In the genomic region with DNA sequence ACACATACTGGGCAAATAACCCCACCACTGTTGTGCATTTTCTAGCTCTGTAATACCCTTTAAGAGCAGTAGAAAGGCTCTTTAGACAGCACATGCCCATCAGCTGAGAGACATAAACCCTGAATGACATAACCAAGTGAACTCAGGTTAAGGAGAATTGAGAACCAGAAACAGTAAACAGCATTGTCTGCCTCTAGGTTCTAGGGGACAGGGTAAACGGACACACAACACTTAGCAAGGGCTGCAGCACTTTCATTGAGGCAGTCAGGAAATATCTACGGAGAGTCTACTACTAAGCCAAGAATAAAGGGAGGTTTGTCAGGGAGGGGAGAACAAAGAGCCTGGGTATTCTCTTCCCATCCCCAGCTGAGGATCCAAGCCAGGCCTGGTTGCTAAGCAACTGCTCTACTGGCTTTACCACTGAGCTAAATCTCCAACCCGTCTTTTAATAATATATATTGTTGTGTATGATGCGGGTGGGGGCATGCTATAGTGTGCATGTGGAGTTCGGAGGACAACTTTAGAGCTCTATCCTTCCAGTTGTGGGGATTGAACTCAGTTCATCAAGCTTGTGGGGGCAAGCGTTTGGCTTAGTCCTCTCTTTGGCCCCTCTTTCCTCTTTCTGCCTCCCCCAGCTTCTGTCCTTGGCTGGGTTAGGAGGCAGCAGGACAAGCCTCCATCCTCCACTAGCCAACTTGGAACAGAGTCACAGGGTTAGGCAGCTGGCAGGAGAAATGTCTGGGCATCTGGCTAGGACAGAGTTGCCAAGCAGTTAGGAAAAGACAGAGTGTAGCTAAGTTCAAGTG, we compare ENCODE assay signal across 10 mouse cellular contexts. TPM values are rescaled to one million over a fixed set of nuclear protein-coding genes. Genes with fewer than 3 reads are reported as not detected.
DNase-seq lines count a peak whose midpoint lies in the region; ATAC-seq lines count a peak whose summit lies in the region.
"Had no signal": no experiment of that assay in that cellular context is flagged by ENCODE, and none has a peak within 500 bp of the region (broad histone marks: within the 10 kb centered on the region; RNA-seq: fewer than 3 reads in every experiment).

No protein-coding gene starts in this region.

- H3K4me1 ChIP-seq in heart, embryonic 11.5 days (ENCODE audit: control insufficient read depth, insufficient read depth, low read length): no peaks in the 10 kb centered on the region
- H3K4me1 ChIP-seq in neural tube, embryonic 14.5 days (ENCODE audit: control insufficient read depth, insufficient read depth, low read length): no peaks in the 10 kb centered on the region
- H3K4me1 ChIP-seq in kidney, embryonic 14.5 days (ENCODE audit: control insufficient read depth, insufficient read depth, low read length): no peaks in the 10 kb centered on the region

- H3K4me2 ChIP-seq in heart, embryonic 11.5 days: no peak overlapping the region
- H3K4me2 ChIP-seq in neural tube, embryonic 14.5 days (ENCODE audit: low read depth, low read length): no peak overlapping the region
- H3K4me2 ChIP-seq in kidney, embryonic 14.5 days (replicated peaks; ENCODE audit: low read depth, low read length): no peak overlapping the region

- H3K9ac ChIP-seq in heart, embryonic 11.5 days (ENCODE audit: low read depth, low read length): no peak overlapping the region
- H3K9ac ChIP-seq in neural tube, embryonic 14.5 days (replicated peaks; ENCODE audit: low read depth, low read length): no peak overlapping the region
- no peak overlapping the region for H3K9ac ChIP-seq in kidney, embryonic 14.5 days (ENCODE audit: low read depth, low read length)

- H3K27me3 ChIP-seq in heart, embryonic 11.5 days (ENCODE audit: control insufficient read depth, insufficient read depth, low read length): no peaks in the 10 kb centered on the region
- no peaks in the 10 kb centered on the region for H3K27me3 ChIP-seq in neural tube, embryonic 14.5 days (ENCODE audit: control insufficient read depth, insufficient read depth, low read length)
- H3K27me3 ChIP-seq in kidney, embryonic 14.5 days (ENCODE audit: control insufficient read depth, insufficient read depth, low read length): no peaks in the 10 kb centered on the region

- no peak for ATAC-seq in heart, embryonic 11.5 days (replicated peaks; ENCODE audit: insufficient number of reproducible peaks, low FRiP score, low TSS enrichment)
- peak; percentile 74; the same call in 1 of the 2 replicates for ATAC-seq in neural tube, embryonic 14.5 days (ENCODE audit: low read depth)
- no peak for ATAC-seq in kidney, embryonic 14.5 days (ENCODE audit: low FRiP score, low TSS enrichment)

- WGBS in heart, embryonic 11.5 days (ENCODE audit: insufficient replicate concordance): 65% methylated on average over 6 of the region's 6 CpGs
- WGBS in neural tube, embryonic 14.5 days: 35% methylated on average over 6 of the region's 6 CpGs
- WGBS in kidney, embryonic 14.5 days: 73% methylated on average over 6 of the region's 6 CpGs

- DNase-seq in heart, adult 18-20 months: peak; percentile 62 to 83
- DNase-seq in frontal cortex, postnatal 36 days (ENCODE audit: low spot score in 2 of 2): peak; percentile 32 to 40
- peak; percentile 62 for DNase-seq in layer of hippocampus, adult 11-12 months (ENCODE audit: low spot score)
- no peak for DNase-seq in lung, postnatal 25 days (ENCODE audit: low spot score)
- DNase-seq in lung, adult 18-20 months: no peak

- no peaks in the 10 kb centered on the region for H3K9me3 ChIP-seq in heart, embryonic 11.5 days (replicated peaks; ENCODE audit: control insufficient read depth, low read length)
- H3K9me3 ChIP-seq in neural tube, embryonic 14.5 days (ENCODE audit: control insufficient read depth, low read length): no peaks in the 10 kb centered on the region
- H3K9me3 ChIP-seq in kidney, embryonic 14.5 days (ENCODE audit: control insufficient read depth, low read length): no peaks in the 10 kb centered on the region

- H3K36me3 ChIP-seq in heart, embryonic 11.5 days (ENCODE audit: control insufficient read depth, insufficient read depth, low read length): no peaks in the 10 kb centered on the region
- no peaks in the 10 kb centered on the region for H3K36me3 ChIP-seq in neural tube, embryonic 14.5 days (ENCODE audit: control insufficient read depth, insufficient read depth, low read length)
- no peaks in the 10 kb centered on the region for H3K36me3 ChIP-seq in kidney, embryonic 14.5 days (ENCODE audit: control insufficient read depth, insufficient read depth, low read length)

- no peak overlapping the region for H3K4me3 ChIP-seq in heart, embryonic 11.5 days (ENCODE audit: low read depth, low read length)
- no peak overlapping the region for H3K4me3 ChIP-seq in neural tube, embryonic 14.5 days (ENCODE audit: low read depth, low read length)
- H3K4me3 ChIP-seq in kidney, embryonic 14.5 days (ENCODE audit: low read length): no peak overlapping the region

- H3K27ac ChIP-seq in heart, embryonic 11.5 days (ENCODE audit: low read depth, low read length): no peak overlapping the region
- no peak overlapping the region for H3K27ac ChIP-seq in neural tube, embryonic 14.5 days (ENCODE audit: low read depth, low read length)
- no peak overlapping the region for H3K27ac ChIP-seq in kidney, embryonic 14.5 days (ENCODE audit: low read depth, low read length)

RNA-seq across cellular contexts. Expression of gene Hilpda, which starts 8.4 kb away (rescaled TPM):
- 1 to 10 TPM; 4.6 to 5.9 TPM for total RNA-seq in heart, adult 18-20 months (2021)
- 23.4 and 27.4 TPM in 2 replicates for polyA plus RNA-seq in heart, embryonic 11.5 days (2014; fragmentation: Nextera tagmentation; extraction: Ambion mirVana)
- polyA plus RNA-seq in neural tube, embryonic 14.5 days (2014; fragmentation: Nextera tagmentation; extraction: Ambion mirVana): 27.9 and 30.3 TPM in 2 replicates
- polyA plus RNA-seq in kidney, embryonic 14.5 days (2014; fragmentation: Nextera tagmentation; extraction: Ambion mirVana): 32.1 and 43.2 TPM in 2 replicates

RNA-seq across cellular contexts. Expression of gene Fam71f2, which starts 15.5 kb away (rescaled TPM):
- total RNA-seq in heart, adult 18-20 months (2021): not detected
- 0.53 TPM in 1 of 2 replicates, not detected in the other for polyA plus RNA-seq in heart, embryonic 11.5 days (2014; fragmentation: Nextera tagmentation; extraction: Ambion mirVana)
- polyA plus RNA-seq in neural tube, embryonic 14.5 days (2014; fragmentation: Nextera tagmentation; extraction: Ambion mirVana): 0.44 and 0.64 TPM in 2 replicates
- polyA plus RNA-seq in kidney, embryonic 14.5 days (2014; fragmentation: Nextera tagmentation; extraction: Ambion mirVana): 0.27 TPM in 1 of 2 replicates, not detected in the other
- total RNA-seq: MEL had no signal

RNA-seq across cellular contexts. Expression of gene Impdh1, which starts 47.7 kb away (rescaled TPM):
- total RNA-seq in heart, adult 18-20 months (2021): 10 to 100 TPM; 18.8 to 19.6 TPM
- polyA plus RNA-seq in heart, embryonic 11.5 days (2014; fragmentation: Nextera tagmentation; extraction: Ambion mirVana): 34.3 and 40.4 TPM in 2 replicates
- 77.6 and 83.7 TPM in 2 replicates for polyA plus RNA-seq in neural tube, embryonic 14.5 days (2014; fragmentation: Nextera tagmentation; extraction: Ambion mirVana)
- polyA plus RNA-seq in kidney, embryonic 14.5 days (2014; fragmentation: Nextera tagmentation; extraction: Ambion mirVana): 26.3 and 41.7 TPM in 2 replicates

RNA-seq across cellular contexts. Expression of gene Fam71f1, which starts 55.1 kb away (rescaled TPM):
- not detected for total RNA-seq in heart, adult 18-20 months (2021)
- 0.10 and 0.21 TPM in 2 replicates for polyA plus RNA-seq in heart, embryonic 11.5 days (2014; fragmentation: Nextera tagmentation; extraction: Ambion mirVana)
- polyA plus RNA-seq in neural tube, embryonic 14.5 days (2014; fragmentation: Nextera tagmentation; extraction: Ambion mirVana): not detected in 2 replicates
- polyA plus RNA-seq in kidney, embryonic 14.5 days (2014; fragmentation: Nextera tagmentation; extraction: Ambion mirVana): 0.19 TPM in 1 of 2 replicates, not detected in the other
- total RNA-seq: MEL had no signal
- polyA plus RNA-seq: small intestine, adult 2 months had no signal

Comparison
In these comparisons a context has a peak if more than half of its experiments do, and no peak if none do; other contexts are left out.
1. DNase-seq: peak in heart, adult 18-20 months (2 of 2), frontal cortex, postnatal 36 days (2 of 2) and layer of hippocampus, adult 11-12 months (single experiment); none in lung, postnatal 25 days (single experiment) and lung, adult 18-20 months (0 of 2).